Mouse (Mus musculus) stomach, postnatal 0 days (tissue): ENCODE measurements at regions not wholly inside any gene's neighbourhood (a gene's known extent, or its start where the extent isn't known, plus 50 kb on each side); places are given as distances from the start of the nearest gene placed in this dataset.

Source experiments
- CTCF ChIP-seq: IDR thresholded peaks from 2 replicates; pipeline ENCODE4 v1.5.1; 2016; ENCODE audit warnings: antibody characterized with exemption, low read depth, mild to moderate bottlenecking, moderate library complexity
- EP300 ChIP-seq: optimal IDR thresholded peaks from 2 replicates; pipeline ENCODE3; 2016; ENCODE audit warnings: antibody characterized with exemption

- no peak for TF ChIP-seq EP300
- TF ChIP-seq CTCF: no peak
Observed at GRCm38 (mm10) chr3:41173561-41173960, 90.7 kb upstream of the Pgrmc2 start.
